Mouse (Mus musculus) forebrain, embryonic 12.5 days (tissue): ENCODE results near the gene Tmem179b. TPM values are rescaled to one million over a fixed set of nuclear protein-coding genes. Genes with fewer than 3 reads are reported as not detected.
"Not testable (repeated sequence)": the region's sequence is repeated elsewhere in the genome, so short reads cannot be mapped to it uniquely, and the experiment has no call there.

Experiments
- ATAC-seq: fragments of 200-750 bp; cut with Nextera tagmentation; 2 replicates; pipeline ENCODE4 v1.8.0; 2017; ENCODE audit warnings: moderate TSS enrichment; ENCODE audit not compliant: low FRiP score
- H3K27ac ChIP-seq: fragments of 300-500 bp; sonication (generic); 2 replicates; pipeline ENCODE4 v1.5.1; 2016; ENCODE audit warnings: mild to moderate bottlenecking
- H3K27me3 ChIP-seq: fragments of 300-500 bp; sonication (generic); 2 replicates; pipeline ENCODE4 v1.6.1; 2016; ENCODE audit warnings: mild to moderate bottlenecking
- H3K36me3 ChIP-seq: fragments of 300-500 bp; sonication (generic); replicated peaks from 2 replicates; pipeline ENCODE4 v1.6.1; 2016; ENCODE audit warnings: mild to moderate bottlenecking
- H3K4me1 ChIP-seq: fragments of 300-500 bp; sonication (generic); 2 replicates; pipeline ENCODE4 v1.6.1; 2016
- H3K4me2 ChIP-seq: fragments of 300-500 bp; sonication (generic); 2 replicates; pipeline ENCODE4 v1.6.1; 2016; ENCODE audit warnings: mild to moderate bottlenecking, moderate library complexity
- H3K4me3 ChIP-seq: fragments of 300-500 bp; sonication (generic); replicated peaks from 2 replicates; pipeline ENCODE4 v1.5.1; 2016; ENCODE audit warnings: mild to moderate bottlenecking
- H3K9ac ChIP-seq: fragments of 300-500 bp; sonication (generic); 2 replicates; pipeline ENCODE4 v1.6.1; 2016; ENCODE audit warnings: mild to moderate bottlenecking
- H3K9me3 ChIP-seq: fragments of 300-500 bp; sonication (generic); 2 replicates; pipeline ENCODE4 v1.6.1; 2016
- WGBS: fragments of 180-500 bp; shearing (Covaris S2); methylation state at CpG from one replicate; pipeline ENCODE4 v1.1.7; 2016; 5-methylcytosine and 5-hydroxymethylcytosine counted together
- polyA plus RNA-seq: library from polyadenylated mRNA; unstranded; fragments of >200 nt; fragmentation: Nextera tagmentation; extraction: Ambion mirVana; gene quantifications from 2 replicates; pipeline ENCODE4 v1.2.1, GENCODE M21; 2016

Gene Tmem179b
- polyA plus RNA-seq, 1 experiment from 2014 or later = 36.9 TPM

DNA sequence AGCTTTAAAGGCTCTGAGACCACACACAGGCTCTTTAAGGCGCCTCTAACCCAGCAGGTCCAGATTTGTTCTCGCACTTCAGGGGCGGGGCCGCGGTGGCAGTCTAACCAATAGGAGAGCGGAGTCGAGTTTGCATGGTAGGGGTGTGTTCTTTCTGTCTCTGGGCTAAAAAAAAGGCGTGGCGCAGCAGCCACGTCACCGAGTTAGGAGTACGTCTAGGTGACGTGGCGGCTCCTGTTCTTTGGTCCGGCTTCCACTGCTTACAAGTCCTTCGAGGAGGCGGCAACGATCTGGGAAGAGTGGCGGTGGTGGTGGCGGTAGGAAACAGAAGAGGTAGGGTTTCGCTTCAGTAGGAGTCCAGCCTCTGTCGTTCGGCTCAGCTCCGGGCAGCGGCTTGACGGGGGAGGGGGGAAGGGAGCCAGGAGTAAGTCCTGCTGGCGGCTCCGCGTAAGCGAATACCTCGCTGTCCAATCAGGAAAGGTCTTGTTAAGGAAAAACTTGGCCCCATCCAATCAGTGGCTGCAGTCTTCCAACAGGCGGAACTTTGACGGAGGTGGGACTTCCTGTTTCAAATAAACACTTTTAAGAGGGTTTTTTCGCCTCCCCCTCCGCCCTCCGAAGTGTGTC is 32.9 kb downstream of the Tmem179b start, which contains the start of gene Stx5a:
TSS of gene Stx5a (plus strand) at position 171 of the 627 bp plus-strand sequence.
- WGBS = under 1% methylated on average over 36 of the region's 36 CpGs
- no peaks in the 10 kb centered on the region for H3K27me3 ChIP-seq
- peak; percentile 98 for ATAC-seq
- H3K9me3 ChIP-seq = no peaks in the 10 kb centered on the region
- H3K4me3 ChIP-seq = peak within 1 kb of the TSS; percentile 79
- peak within 1 kb of the TSS; percentile 90 for H3K27ac ChIP-seq
- peak within 1 kb of the TSS; percentile 92 for H3K4me2 ChIP-seq
- peaks cover 30% of the 10 kb centered on the region for H3K4me1 ChIP-seq
- H3K36me3 ChIP-seq = peaks cover 69% of the 10 kb centered on the region
- H3K9ac ChIP-seq = peak within 1 kb of the TSS; percentile 88

DNA sequence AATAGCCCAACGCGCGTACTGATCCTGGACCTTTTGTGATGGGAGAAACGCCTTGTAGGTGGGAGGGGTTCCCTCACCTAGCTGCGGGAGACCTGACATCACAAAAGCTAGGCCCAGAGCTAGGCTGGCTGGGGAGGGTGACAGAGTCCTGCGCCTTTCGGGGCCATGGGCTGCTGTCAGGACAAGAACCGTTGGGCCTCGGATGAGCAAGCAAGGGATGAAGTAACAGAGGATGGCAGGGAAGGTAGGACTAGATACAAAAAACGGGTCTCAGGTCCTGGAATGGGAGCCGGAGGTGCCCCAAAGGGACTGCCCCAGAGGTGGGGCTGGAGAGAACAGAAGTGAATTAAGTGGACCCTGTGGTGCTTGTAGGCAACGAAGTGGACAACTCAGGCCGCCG is 33.7 kb downstream of the Tmem179b start, which contains the start of gene 1700092M07Rik:
TSS of gene 1700092M07Rik (plus strand) at position 116 of the 400 bp plus-strand sequence.
- ATAC-seq = no peak
- Histone ChIP-seq H3K36me3 (peaks cover 62% of the 10 kb centered on the region), H3K27ac (peak within 1 kb of the TSS; percentile 90), H3K27me3 (no peaks in the 10 kb centered on the region), H3K9ac (peak within 1 kb of the TSS; percentile 88), H3K4me2 (peak within 1 kb of the TSS; percentile 92), H3K9me3 (no peaks in the 10 kb centered on the region), H3K4me3 (peak within 1 kb of the TSS; percentile 79), H3K4me1 (peaks cover 33% of the 10 kb centered on the region)
- WGBS = 68% methylated on average over 14 of the region's 14 CpGs

DNA sequence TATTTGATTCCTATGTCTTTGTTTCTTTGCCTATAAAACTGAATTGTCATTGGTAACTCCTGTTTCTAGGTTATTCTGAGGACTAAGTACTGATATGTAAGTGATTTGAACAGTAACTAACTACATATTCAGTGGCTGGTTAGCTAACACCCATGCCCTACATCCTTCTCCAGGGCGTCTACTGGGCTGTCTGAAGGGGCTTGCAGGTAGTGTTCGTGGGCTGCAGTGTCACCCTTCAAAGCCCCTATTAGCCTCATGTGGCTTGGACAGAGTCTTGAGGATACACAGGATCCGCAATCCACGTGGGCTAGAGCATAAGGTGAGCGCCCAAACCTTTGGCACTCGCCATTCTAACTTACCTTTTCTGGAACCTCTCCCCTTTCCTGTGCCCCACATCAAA is 34.6 kb downstream of the Tmem179b start:
- ATAC-seq = no peak
- peaks cover 52% of the 10 kb centered on the region for H3K36me3 ChIP-seq
- no peaks in the 10 kb centered on the region for H3K9me3 ChIP-seq
- no peak overlapping the region for H3K4me3 ChIP-seq
- WGBS = 92% methylated on average over 6 of the region's 6 CpGs
- no peak overlapping the region for H3K4me2 ChIP-seq
- H3K4me1 ChIP-seq = peaks cover 33% of the 10 kb centered on the region
- H3K27me3 ChIP-seq = no peaks in the 10 kb centered on the region
- no peak overlapping the region for H3K27ac ChIP-seq
- H3K9ac ChIP-seq = no peak overlapping the region

DNA sequence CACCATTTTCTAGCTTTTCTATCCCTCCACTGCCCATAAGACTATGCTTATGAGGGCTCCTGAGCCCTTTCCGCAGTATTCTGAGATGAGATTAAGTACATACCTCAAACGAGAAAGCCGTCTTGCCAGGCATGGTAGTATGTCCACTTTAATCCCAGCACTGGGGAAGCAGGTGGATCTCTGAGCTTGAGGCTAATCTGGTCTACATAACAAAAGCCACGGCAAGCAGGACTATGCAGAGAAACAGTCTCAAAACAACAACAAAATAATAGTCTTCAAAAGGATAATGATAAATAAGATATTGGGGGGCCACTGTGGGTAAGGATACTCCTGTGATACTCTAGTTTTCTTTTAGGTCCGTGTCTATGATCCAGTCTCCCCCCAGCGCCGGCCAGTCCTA is 35.4 kb downstream of the Tmem179b start:
- H3K9ac ChIP-seq = no peak overlapping the region
- peaks cover 47% of the 10 kb centered on the region for H3K36me3 ChIP-seq
- ATAC-seq = no peak
- no peaks in the 10 kb centered on the region for H3K27me3 ChIP-seq
- 91% methylated on average over 7 of the region's 7 CpGs for WGBS
- no peak overlapping the region for H3K4me2 ChIP-seq
- H3K9me3 ChIP-seq = no peaks in the 10 kb centered on the region
- no peak overlapping the region for H3K4me3 ChIP-seq
- H3K27ac ChIP-seq = no peak overlapping the region
- peaks cover 33% of the 10 kb centered on the region for H3K4me1 ChIP-seq

DNA sequence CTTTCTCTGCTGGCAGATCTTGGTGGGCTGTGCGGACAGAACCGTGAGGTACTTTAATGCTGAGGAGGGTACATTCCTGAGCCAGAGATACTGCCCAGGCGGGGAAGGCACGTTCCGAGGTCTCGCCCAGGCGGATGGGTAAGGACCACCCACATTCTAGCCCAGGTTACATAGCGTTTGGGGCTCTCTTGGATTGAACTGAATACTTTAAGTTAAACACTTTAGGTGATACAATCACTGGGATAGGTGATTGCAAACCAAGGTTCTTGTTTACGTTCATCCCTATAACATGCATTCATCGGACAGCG is 38.2 kb downstream of the Tmem179b start:
- Histone ChIP-seq H3K27me3 (no peaks in the 10 kb centered on the region), H3K9ac (peak overlapping the region; percentile 78), H3K27ac (peak overlapping the region; percentile 53; the same call in 1 of the 2 replicates), H3K36me3 (peaks cover 33% of the 10 kb centered on the region), H3K9me3 (no peaks in the 10 kb centered on the region), H3K4me2 (peak overlapping the region; percentile 93), H3K4me1 (peaks cover 19% of the 10 kb centered on the region), H3K4me3 (peak overlapping the region; percentile 85)
- no peak; the same call in 1 of the 2 replicates for ATAC-seq
- WGBS = 2% methylated on average over 11 of the region's 11 CpGs

DNA sequence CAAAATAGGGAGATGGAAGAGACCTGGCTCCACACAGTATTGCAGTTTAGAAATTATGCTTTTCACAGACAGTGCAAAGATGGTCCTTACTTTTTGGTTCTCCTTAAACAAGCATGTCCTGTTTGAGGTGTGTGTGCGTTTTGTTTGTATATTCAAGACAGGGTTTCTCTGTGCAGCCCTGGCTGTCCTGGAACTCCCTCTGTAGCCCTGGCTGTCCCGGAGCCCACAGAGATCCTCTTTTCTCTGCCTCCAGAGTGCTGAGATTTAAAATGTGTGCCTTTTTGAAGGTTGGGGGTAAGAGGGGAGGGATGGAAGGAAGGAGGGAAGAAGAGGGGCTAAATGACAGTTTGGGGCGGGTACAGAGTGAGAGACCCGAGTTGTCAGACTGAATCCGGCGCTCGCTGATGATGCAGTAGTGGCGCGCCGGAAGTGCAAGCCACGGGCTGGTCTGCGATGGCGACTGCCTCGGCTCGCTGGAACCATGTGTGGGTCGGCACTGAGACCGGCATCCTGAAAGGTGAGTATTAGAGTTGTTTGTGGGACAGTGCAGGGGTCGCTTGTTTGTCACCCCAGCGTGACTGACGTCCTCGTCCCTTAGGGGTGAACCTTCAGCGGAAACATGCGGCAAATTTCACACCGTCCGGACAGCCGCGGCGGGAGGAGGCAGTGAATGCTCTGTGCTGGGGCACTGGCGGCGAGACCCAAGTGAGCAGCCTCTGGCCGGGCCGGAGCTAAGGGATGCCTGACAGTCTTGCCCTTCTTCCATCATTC is 38.7 kb downstream of the Tmem179b start, which contains the start of gene Wdr74:
TSS of gene Wdr74 (plus strand) at position 439 of the 771 bp plus-strand sequence.
- H3K27me3 ChIP-seq = no peaks in the 10 kb centered on the region
- H3K4me2 ChIP-seq = peak within 1 kb of the TSS; percentile 93
- peak within 1 kb of the TSS; percentile 78 for H3K9ac ChIP-seq
- no peaks in the 10 kb centered on the region for H3K9me3 ChIP-seq
- H3K36me3 ChIP-seq = peaks cover 30% of the 10 kb centered on the region
- peak within 1 kb of the TSS; percentile 62 for H3K27ac ChIP-seq
- ATAC-seq = peak; percentile 95
- under 1% methylated on average over 32 of the region's 32 CpGs for WGBS
- peak within 1 kb of the TSS; percentile 85 for H3K4me3 ChIP-seq
- H3K4me1 ChIP-seq = peaks cover 14% of the 10 kb centered on the region

DNA sequence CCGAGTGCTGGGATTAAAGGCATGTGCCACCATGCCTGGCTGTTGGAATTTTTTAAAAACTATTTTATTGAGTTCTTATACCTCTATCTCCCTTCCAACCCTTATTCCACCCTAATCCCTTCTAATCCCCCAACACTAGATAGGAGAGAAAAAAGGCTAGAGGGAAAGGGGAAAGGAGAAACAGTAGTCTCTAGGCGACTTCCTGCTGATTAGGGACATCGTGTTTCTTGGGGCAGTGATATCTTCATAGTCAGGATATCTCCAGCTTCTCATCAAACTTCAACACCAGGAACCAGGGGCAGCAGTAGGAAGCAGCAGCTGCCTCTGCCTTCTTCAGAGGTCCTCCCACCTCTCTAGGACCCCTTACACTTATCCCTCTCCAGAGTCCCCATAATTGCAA is 39.9 kb downstream of the Tmem179b start:
- Histone ChIP-seq H3K4me1 (peaks cover 10% of the 10 kb centered on the region), H3K4me3 (no peak overlapping the region), H3K9me3 (no peaks in the 10 kb centered on the region), H3K27ac (no peak overlapping the region), H3K4me2 (no peak overlapping the region), H3K9ac (no peak overlapping the region), H3K36me3 (peaks cover 18% of the 10 kb centered on the region), H3K27me3 (no peaks in the 10 kb centered on the region)
- no peak for ATAC-seq
- 64% methylated on average over 3 of the region's 3 CpGs for WGBS

DNA sequence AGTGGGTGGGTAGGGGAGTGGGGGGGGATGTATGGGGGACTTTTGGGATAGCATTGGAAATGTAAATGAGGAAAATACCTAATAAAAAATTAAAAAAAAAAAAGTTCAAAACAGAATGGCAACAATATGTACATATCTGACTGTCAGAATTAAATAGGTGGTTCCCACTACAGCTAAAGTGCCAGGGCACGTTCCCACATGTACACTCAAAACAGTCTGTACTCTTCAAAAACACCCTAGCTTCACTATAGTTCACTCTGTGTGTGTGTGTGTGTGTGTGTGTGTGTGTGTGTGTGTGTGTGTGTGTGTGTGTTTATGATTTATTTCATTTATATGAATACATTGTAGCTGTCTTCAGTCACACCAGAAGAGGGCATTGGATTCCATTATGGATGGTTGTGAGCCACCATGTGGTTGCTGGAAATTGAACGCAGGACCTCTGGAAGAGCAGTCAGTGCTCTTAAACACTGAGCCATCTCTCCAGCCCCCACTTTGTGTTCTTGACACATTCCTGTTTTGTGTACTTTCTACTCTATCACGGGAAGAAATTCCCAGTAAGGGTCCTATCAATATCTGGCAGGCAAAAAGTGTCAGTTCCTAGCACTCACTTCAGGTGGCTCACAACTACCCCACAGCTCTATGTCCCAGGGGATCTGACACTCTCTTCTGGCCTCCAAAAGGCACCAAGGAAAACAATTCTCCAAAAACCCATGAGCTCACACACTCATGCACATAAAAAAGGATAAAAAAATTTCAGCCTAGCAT is 45.8 kb downstream of the Tmem179b start:
- 49% methylated on average over 3 of the region's 3 CpGs for WGBS

DNA sequence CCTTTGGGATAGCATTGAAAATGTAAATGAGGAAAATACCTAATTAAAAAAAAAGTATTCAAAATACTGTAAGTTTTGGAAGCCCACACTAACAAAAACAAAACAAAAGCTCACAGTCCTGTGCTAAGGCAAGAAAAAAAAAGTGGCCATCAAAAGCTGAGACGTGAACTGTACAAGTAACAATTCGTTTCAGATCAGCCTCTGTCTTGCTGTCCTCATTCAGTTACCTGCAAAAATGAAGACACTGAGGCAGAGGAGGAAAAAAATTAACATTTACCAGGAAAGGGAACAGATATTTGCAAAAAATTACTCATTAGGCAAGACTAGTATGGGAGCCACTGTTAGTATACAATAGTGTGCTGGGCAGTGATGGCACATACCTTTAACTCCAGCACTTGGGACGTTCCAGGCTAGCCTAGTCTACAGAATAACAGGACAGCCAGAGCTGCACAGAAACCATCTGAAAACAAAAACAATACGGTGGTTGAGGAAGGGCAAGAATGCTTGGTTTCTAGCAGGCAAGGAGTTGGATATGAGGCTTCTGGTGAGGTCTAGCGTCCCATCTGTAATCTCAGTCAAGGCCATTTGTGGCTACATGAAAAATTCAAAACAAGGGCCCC is 46.7 kb downstream of the Tmem179b start:
- H3K27me3 ChIP-seq = no peaks in the 10 kb centered on the region
- H3K27ac ChIP-seq = no peak overlapping the region
- no peak overlapping the region for H3K9ac ChIP-seq
- peaks cover 29% of the 10 kb centered on the region for H3K36me3 ChIP-seq
- no peak overlapping the region for H3K4me3 ChIP-seq
- peaks cover 20% of the 10 kb centered on the region for H3K4me1 ChIP-seq
- no peak overlapping the region for H3K4me2 ChIP-seq
- ATAC-seq = no peak
- no peaks in the 10 kb centered on the region for H3K9me3 ChIP-seq
- 30% methylated on average over 5 of the region's 5 CpGs for WGBS

More for the DNA sequence above, 45.8 kb downstream of the Tmem179b start:
- not testable (repeated sequence) for H3K9me3 ChIP-seq, ATAC-seq, H3K27me3 ChIP-seq, H3K27ac ChIP-seq, H3K4me3 ChIP-seq, H3K4me2 ChIP-seq, H3K9ac ChIP-seq
- H3K4me1 ChIP-seq = peaks cover 20% of the 10 kb centered on the region
- H3K36me3 ChIP-seq = peaks cover 29% of the 10 kb centered on the region

DNA sequence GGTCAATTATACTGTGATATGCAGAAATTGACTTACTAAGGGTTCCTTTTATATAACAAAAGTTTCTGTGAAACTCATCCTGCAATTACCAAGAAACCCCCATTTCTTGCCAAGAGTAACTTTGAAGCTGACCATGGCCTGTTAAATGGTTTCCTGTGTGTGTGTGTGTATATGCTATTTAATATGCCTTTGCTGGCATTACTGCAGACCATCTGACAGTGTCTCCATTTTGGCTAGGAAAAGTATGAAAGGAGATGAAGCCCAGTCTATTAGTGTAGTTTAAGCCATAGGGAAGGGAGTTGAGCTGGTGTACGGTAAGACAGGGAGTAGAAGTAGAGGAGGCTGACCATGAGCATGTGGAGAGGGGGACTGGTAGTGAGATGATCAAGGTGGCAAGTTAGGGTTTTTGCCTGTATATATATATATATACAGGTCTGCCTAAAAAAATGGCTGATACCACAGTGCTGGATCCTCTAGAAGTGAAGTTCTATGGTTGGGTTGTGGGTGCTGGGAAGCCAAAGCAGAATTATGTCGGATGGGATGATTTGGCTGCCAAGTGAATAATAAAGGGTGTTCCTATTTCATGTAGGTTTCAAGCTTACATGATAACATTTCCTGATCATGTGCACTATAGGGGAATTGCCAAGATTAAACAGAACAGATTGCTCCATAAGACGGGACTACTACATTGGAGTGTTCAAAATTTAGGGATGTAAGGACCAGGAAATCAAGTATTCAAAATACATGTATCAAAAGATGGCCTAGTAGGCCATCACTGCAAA is 47.5 kb downstream of the Tmem179b start:
- H3K9me3 ChIP-seq = no peaks in the 10 kb centered on the region
- H3K4me2 ChIP-seq = no peak overlapping the region
- H3K36me3 ChIP-seq = peaks cover 29% of the 10 kb centered on the region
- H3K4me3 ChIP-seq = peak overlapping the region; percentile 7; the same call in 1 of the 2 replicates
- WGBS = 12% methylated on average over 3 of the region's 3 CpGs
- 0 out of 2 replicates have a peak overlapping the region, but pooled peaks have one; percentile 42 for H3K27ac ChIP-seq
- no peak overlapping the region for H3K9ac ChIP-seq
- no peaks in the 10 kb centered on the region for H3K27me3 ChIP-seq
- ATAC-seq = no peak
- H3K4me1 ChIP-seq = peaks cover 28% of the 10 kb centered on the region

DNA sequence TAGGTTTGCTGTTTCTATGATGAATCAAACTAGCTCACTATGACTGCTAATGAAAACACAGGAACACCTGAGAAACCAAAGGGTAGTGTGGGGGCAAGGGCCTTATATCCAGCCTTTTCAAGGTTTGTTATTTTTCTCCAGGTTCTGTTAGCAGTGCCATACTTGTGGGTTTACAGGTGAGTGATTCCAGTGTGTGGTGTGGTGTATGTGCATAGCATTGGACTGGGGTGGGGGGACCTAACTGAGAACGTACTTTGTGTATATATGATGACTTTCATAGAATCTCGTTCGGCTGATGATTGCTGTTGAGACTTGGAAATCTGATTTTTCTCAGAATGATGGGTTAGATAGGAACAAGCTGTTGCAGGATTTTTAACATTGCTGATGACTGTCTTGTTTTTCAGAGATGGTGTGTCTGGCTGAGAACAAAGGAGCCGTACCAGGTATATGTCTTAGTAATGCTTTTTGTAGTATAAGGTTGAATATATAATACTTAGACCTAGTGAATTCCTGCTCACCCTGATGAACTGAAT is 49.1 kb downstream of the Tmem179b start:
- Histone ChIP-seq H3K9ac (peak overlapping the region; percentile 97), H3K36me3 (peaks cover 29% of the 10 kb centered on the region), H3K27me3 (no peaks in the 10 kb centered on the region), H3K27ac (0 out of 2 replicates have a peak overlapping the region, but pooled peaks have one; percentile 10), H3K4me1 (peaks cover 33% of the 10 kb centered on the region), H3K4me2 (peak overlapping the region; percentile 77), H3K9me3 (no peaks in the 10 kb centered on the region), H3K4me3 (peak overlapping the region; percentile 76)
- ATAC-seq = no peak
- WGBS = 49% methylated on average over 4 of the region's 4 CpGs
